Mouse (Mus musculus): Measurements from ENCODE around the gene Gm48551.

DNA sequence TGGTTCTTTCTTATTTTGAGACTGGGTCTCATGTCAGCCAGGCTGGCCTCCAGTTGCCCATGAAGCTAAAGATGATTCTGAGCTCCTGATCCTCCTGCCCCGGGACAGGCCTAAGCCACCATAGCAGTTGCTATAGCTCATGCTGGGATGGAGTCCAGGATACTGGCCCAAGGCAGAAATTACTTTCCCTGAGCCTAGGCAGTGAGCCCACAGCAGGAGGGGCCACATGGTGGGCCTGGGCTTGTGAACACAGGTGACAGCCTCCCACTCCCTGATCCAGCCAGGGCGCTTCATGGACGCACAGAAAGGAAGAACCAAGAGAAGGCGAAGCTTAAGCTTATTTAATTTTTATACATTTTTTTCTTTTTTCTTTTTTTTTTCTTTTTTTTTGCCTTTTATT lies 11.6 kb downstream of the Gm48551 start:
- no peak for TF ChIP-seq CTCF (IDR thresholded peaks at IDR 0.05; ENCODE audit: extremely low read depth, insufficient read depth, low read length)
- no peak for TF ChIP-seq POLR2A (IDR thresholded peaks at IDR 0.05; ENCODE audit: extremely low read depth, insufficient read depth, low read length)
